Mouse (Mus musculus) layer of hippocampus, adult 8-10 months (tissue): ENCODE measurements around the gene Gm21118. TPM values are rescaled to one million over a fixed set of nuclear protein-coding genes. Genes with fewer than 3 reads are reported as not detected.
"Not testable (repeated sequence)": the region's sequence is repeated elsewhere in the genome, so short reads cannot be mapped to it uniquely, and the experiment has no call there.

Experiments
- DNase-seq, 2 experiments: peaks; one replicate each; pipeline ENCODE4 v3.0.0; 2022; ENCODE audit warnings: low spot score in 2 of 2
- total RNA-seq, 4 experiments: library from RNA; stranded (reverse); gene quantifications; 2 replicates each; pipeline ENCODE4 v1.2.4; 2022

Gene Gm21118
- not detected for total RNA-seq

DNA sequence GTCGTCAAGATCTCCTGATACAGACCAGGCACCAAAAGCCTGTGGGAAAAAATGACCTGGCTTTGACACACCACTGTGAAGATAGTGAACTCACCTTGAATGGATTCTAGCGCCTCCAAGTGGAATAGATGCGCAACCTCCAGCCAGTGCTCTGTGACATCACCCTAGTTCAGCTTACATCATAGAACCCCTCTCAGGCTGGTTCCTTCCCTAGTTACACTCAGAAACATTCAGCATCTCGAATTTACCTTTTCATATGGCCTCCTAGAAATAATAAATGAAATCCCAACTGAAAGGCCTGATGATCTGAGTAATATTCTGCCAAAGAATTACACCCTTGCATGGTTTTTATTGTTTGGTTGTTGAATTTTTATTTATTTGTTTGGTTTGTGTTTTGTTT lies at the start of gene Gm21118:
Gene Gm21118 (minus strand): TSS at position 101 of the 400 bp plus-strand sequence.
- DNase-seq = not testable (repeated sequence)

DNA sequence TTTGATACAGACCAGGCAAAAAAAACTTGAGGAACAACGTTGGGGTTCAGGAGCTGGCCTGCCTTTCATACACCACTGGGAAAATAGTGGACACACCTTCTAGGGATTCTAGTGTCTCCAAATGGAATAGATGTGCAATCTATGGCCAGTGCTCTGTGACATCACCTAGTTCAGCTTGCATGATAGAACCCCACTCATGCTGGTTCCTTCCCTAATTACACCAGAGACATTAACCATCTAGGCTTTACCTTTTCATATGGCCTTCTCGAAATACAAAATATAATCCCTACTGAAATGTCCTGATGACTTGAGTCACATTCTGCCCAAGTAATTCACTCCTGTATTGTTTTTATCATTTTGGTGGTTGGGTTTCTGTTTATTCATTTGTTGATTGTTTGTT lies 29.7 kb upstream of the Gm21118 start, which contains the start of the genes Gm29423 and Gm29644:
Gene Gm29423 (minus strand): TSS at position 101 of the 400 bp plus-strand sequence.
Gene Gm29644 (minus strand): TSS at position 157 of the 400 bp plus-strand sequence.
- not testable (repeated sequence) for DNase-seq

Other genes with a start within 250 kb of the Gm21118 start
- not detected for gene Gm29423, start 29.6 kb upstream of the Gm21118 start, total RNA-seq
- gene Gm29644, start 29.7 kb upstream of the Gm21118 start, total RNA-seq = not detected
- not detected for gene Gm20888, start 168.2 kb upstream of the Gm21118 start, total RNA-seq